Mouse (Mus musculus): ENCODE measurements around the gene Zfp652.

- TF ChIP-seq CTCF (IDR thresholded peaks at IDR 0.05; ENCODE audit: insufficient read depth, low read length): no peak
- TF ChIP-seq POLR2A (IDR thresholded peaks at IDR 0.05; ENCODE audit: borderline replicate concordance, extremely low read depth, low read depth, low read length): no peak
Measured at GRCm38 (mm10) chr11:95728916-95729907, 16.7 kb downstream of the Zfp652 start.

Data from lung, adult 2 months (tissue).